9 mouse cellular contexts compared by ENCODE assay signal in the genomic region with DNA sequence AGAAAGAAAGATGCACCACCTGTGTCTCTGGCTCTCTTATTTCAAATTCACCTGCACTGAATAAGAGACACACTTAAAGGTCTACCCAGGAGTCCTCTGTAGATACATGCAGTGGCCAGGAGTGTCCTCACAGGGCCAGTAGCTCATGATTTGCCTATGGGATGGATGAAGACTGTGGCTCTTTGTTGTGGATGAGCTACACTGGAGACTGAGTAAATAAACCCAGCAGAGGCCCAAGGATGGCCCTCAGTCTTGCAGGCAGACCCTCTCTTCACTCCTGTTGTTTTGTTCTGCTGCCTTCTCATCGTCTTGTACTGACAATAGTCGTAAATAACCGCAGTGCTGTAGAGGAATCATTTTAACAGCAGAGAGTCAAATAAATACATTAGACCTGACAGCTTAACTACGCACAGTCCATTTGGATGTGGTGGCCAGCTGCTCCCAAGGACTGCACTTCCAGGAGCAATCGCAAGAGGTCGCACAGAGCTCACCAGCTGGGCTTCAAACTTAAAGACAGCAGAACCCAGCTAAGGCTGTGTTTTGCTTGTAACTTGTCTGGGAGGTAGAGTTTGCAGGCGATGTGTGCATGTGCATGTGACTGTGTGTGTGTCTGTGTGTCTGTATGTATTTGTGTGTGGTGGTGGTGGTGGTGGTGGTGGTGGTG.
A peak's percentile ranks its signal among the peaks of the same experiment; 100 is the strongest.
DNase-seq lines count a peak whose midpoint lies in the region; TF ChIP-seq lines count a peak whose summit lies in the region.
"Had no signal": no experiment of that assay in that cellular context is flagged by ENCODE, and none has a peak within 500 bp of the region (broad histone marks: within the 10 kb centered on the region; RNA-seq: fewer than 3 reads in every experiment).

No protein-coding gene starts in this region.

- H3K4me3 ChIP-seq in ES-Bruce4 (ENCODE audit: low read depth, low read length), result no peak overlapping the region
- H3K4me3 ChIP-seq: embryonic facial prominence, embryonic 15.5 days had no signal

- H3K27ac ChIP-seq in ES-Bruce4 (ENCODE audit: insufficient read depth, low read length), result no peak overlapping the region
- H3K27ac ChIP-seq: embryonic facial prominence, embryonic 15.5 days had no signal

- TF ChIP-seq POLR2A in ES-Bruce4 (IDR thresholded peaks at IDR 0.05; ENCODE audit: insufficient read depth, low read length), result no peak

- H3K9ac ChIP-seq in ES-Bruce4 (ENCODE audit: low read depth, poor library complexity, severe bottlenecking), result no peak overlapping the region
- H3K9ac ChIP-seq: embryonic facial prominence, embryonic 15.5 days had no signal

- no peaks in the 10 kb centered on the region; the same call in 1 of the 2 replicates for H3K9me3 ChIP-seq in ES-Bruce4 (replicated peaks; ENCODE audit: control insufficient read depth, insufficient read depth, low read length, poor library complexity, severe bottlenecking)
- H3K9me3 ChIP-seq: embryonic facial prominence, embryonic 15.5 days had no signal

- intact Hi-C loops in heart, postnatal 36 days (cut with DNase I), result no loop called here

- no peak for TF ChIP-seq EP300 in ES-Bruce4 (IDR thresholded peaks at IDR 0.05; ENCODE audit: insufficient read depth, low read depth, low read length)

- DNase-seq in brain, embryonic 18.5 days (ENCODE audit: low read depth, low spot score), result peak; percentile 52
- peak; percentile 27 for DNase-seq in fibroblast of lung, adult 2 months (ENCODE audit: low read depth)
- DNase-seq in heart, postnatal 36 days, result peak; percentile 59 to 76
- DNase-seq in large intestine, adult 2 months (ENCODE audit: low read depth, low spot score), result peak; percentile 13
- DNase-seq in lung, adult 18-20 months, result peak; percentile 32 to 40
- DNase-seq in ovary, adult 18-20 months (ENCODE audit: low spot score), result peak; percentile 16
- peak; percentile 32 to 48 for DNase-seq in thymus, postnatal 36 days

- peak; percentile 80 for TF ChIP-seq CTCF in ES-Bruce4 (IDR thresholded peaks at IDR 0.05; ENCODE audit: low read depth, low read length)

- H3K36me3 ChIP-seq in ES-Bruce4 (ENCODE audit: control insufficient read depth, insufficient read depth, low read length, poor library complexity, severe bottlenecking), result no peaks in the 10 kb centered on the region
- H3K36me3 ChIP-seq: embryonic facial prominence, embryonic 15.5 days had no signal

- no peaks in the 10 kb centered on the region for H3K27me3 ChIP-seq in ES-Bruce4 (ENCODE audit: control insufficient read depth, insufficient read depth, low read length, poor library complexity, severe bottlenecking)
- H3K27me3 ChIP-seq: embryonic facial prominence, embryonic 15.5 days had no signal

- H3K4me1 ChIP-seq in ES-Bruce4 (ENCODE audit: control insufficient read depth, insufficient read depth, low read length), result peaks cover 2% of the 10 kb centered on the region
- H3K4me1 ChIP-seq: embryonic facial prominence, embryonic 15.5 days had no signal

- WGBS in large intestine, adult 2 months, result 12% methylated on average over 7 of the region's 7 CpGs

Comparison
In these comparisons a context has a peak if more than half of its experiments do, and no peak if none do; other contexts are left out.
1. DNase-seq: peak in every context shown above with its lines; median percentile 68 in heart, postnatal 36 days; 52 in brain, embryonic 18.5 days; 40 in thymus, postnatal 36 days; 36 in lung, adult 18-20 months; 27 in fibroblast of lung, adult 2 months; 16 in ovary, adult 18-20 months; 13 in large intestine, adult 2 months.